8 mouse cellular contexts compared by ENCODE assay signal in the genomic region with DNA sequence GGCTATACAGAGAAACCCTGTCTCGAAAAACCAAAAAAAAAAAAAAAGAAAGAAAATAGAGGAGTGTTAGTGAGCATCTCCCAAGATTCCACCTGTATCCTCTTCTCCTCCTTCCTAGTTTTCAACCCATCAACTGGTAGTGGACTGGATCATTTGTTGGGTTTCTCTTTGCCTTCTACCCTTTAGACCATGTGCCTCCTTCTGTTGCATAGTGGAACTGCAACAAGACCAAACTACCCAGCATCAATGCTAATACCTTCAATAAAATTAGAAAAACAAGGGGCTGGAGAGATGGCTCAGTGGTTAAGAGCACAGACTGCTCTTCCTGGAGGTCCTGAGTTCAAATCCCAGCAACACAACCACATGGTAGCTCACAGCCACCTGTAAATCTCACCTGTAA. TPM values are rescaled to one million over a fixed set of nuclear protein-coding genes. Genes with fewer than 3 reads are reported as not detected.
A peak's percentile ranks its signal among the peaks of the same experiment; 100 is the strongest.
DNase-seq lines count a peak whose midpoint lies in the region; ATAC-seq and TF ChIP-seq lines count a peak whose summit lies in the region.
"Not testable (repeated sequence)": the region's sequence is repeated elsewhere in the genome, so short reads cannot be mapped to it uniquely, and the experiment has no call there.

No protein-coding gene starts in this region.

- TF ChIP-seq EP300 in lung, postnatal 0 days (IDR thresholded peaks at IDR 0.05): not testable (repeated sequence)

- not testable (repeated sequence) for H3K36me3 ChIP-seq in lung, postnatal 0 days (ENCODE audit: insufficient read depth, low read length)

- no CpG with 5 or more reads among the region's 1 CpGs for WGBS in lung, postnatal 0 days

- H3K27me3 ChIP-seq in lung, postnatal 0 days (replicated peaks; ENCODE audit: insufficient read depth, low read length): not testable (repeated sequence)

- H3K27ac ChIP-seq in lung, postnatal 0 days (ENCODE audit: low read length): not testable (repeated sequence)

- not testable (repeated sequence) for H3K4me2 ChIP-seq in lung, postnatal 0 days (replicated peaks; ENCODE audit: low read depth, low read length)

- peak; percentile 84 for ATAC-seq in erythroblast, adult 5-6 weeks (replicated peaks; ENCODE audit: low FRiP score, poor library complexity, severe bottlenecking)
- ATAC-seq in hematopoietic stem cell, adult 5-6 weeks (replicated peaks in 1 of 2; ENCODE audit: insufficient read depth in 1 of 2, low FRiP score in 2 of 2, low TSS enrichment in 1 of 2, low read depth in 1 of 2, poor library complexity in 2 of 2, severe bottlenecking in 2 of 2): peak; percentile 46 to 62; a peak in 2 of 4 replicates
- ATAC-seq in lung, postnatal 0 days: peak; percentile 46; the same call in 1 of the 2 replicates

- not testable (repeated sequence) for H3K4me1 ChIP-seq in lung, postnatal 0 days (ENCODE audit: insufficient read depth, low read depth, low read length)

- peak; percentile 80 for TF ChIP-seq CTCF in lung, postnatal 0 days (IDR thresholded peaks at IDR 0.05)

- not testable (repeated sequence) for H3K9me3 ChIP-seq in lung, postnatal 0 days (ENCODE audit: low read length)

- peak; percentile 24 for DNase-seq in CD4-positive helper T cell, adult 2 months (ENCODE audit: low read depth, low spot score)
- DNase-seq in ZHBTc4 (ENCODE audit: low read depth, low spot score): peak; percentile 62
- DNase-seq in kidney, postnatal 14 days: peak; percentile 24
- DNase-seq in lung, postnatal 0 days (ENCODE audit: low spot score): peak; percentile 60
- DNase-seq in naive thymus-derived CD4-positive, alpha-beta T cell, adult 2 months (ENCODE audit: low read depth): peak; percentile 49
- peak; percentile 14 for DNase-seq in thymus, postnatal 25 days

- H3K4me3 ChIP-seq in lung, postnatal 0 days (ENCODE audit: low read depth, low read length): not testable (repeated sequence)

- not testable (repeated sequence) for H3K9ac ChIP-seq in lung, postnatal 0 days (replicated peaks; ENCODE audit: low read depth)

RNA-seq across cellular contexts. Expression of gene Rpl5, which starts 8.8 kb away (rescaled TPM):
- 89.2 and 183 TPM in 2 replicates for total RNA-seq in erythroblast, adult 5-6 weeks (2015; ENCODE audit: low replicate concordance)
- total RNA-seq in erythroblast, adult 5-6 weeks (2017; ENCODE audit: low replicate concordance): 48.5 and 162 TPM in 2 replicates
- total RNA-seq in hematopoietic stem cell, adult 5-6 weeks (2017): 277 and 564 TPM in 2 replicates
- 27.9 and 29.6 TPM in 2 replicates for polyA plus RNA-seq in lung, postnatal 0 days (2015; fragmentation: Nextera tagmentation; extraction: Ambion mirVana)

RNA-seq across cellular contexts. Expression of gene Evi5, which starts 16.6 kb away (rescaled TPM):
- total RNA-seq in erythroblast, adult 5-6 weeks (2015; ENCODE audit: low replicate concordance): 520 and 561 TPM in 2 replicates
- 882 and 1,043 TPM in 2 replicates for total RNA-seq in erythroblast, adult 5-6 weeks (2017; ENCODE audit: low replicate concordance)
- 19.9 and 25.3 TPM in 2 replicates for total RNA-seq in hematopoietic stem cell, adult 5-6 weeks (2017)
- 74.0 and 78.2 TPM in 2 replicates for polyA plus RNA-seq in lung, postnatal 0 days (2015; fragmentation: Nextera tagmentation; extraction: Ambion mirVana)

Comparison
In these comparisons a context has a peak if more than half of its experiments do, and no peak if none do; other contexts are left out.
1. RNA of gene Evi5, which starts 16.6 kb away (total RNA-seq): 520 to 1,043 TPM in erythroblast, adult 5-6 weeks; 19.9 to 25.3 TPM in hematopoietic stem cell, adult 5-6 weeks; every median in the first group is over 10 times any median in the second.
2. Peak in every context shown above with its lines, with median percentiles within 50 percentile points of each other: DNase-seq and ATAC-seq.